Mouse (Mus musculus): ENCODE results near the gene Cerkl.

GRCm38 (mm10) chr2:79443861-79444620 is 12.5 kb downstream of the Cerkl start:
- TF ChIP-seq CTCF (IDR thresholded peaks at IDR 0.05; ENCODE audit: extremely low read depth, insufficient read length, insufficient replicate concordance, low read depth, low read length) (no peak), POLR2A (IDR thresholded peaks at IDR 0.05; ENCODE audit: low read depth, low read length) (no peak)
